Mouse (Mus musculus) lung, embryonic 14.5 days (tissue): ENCODE results near the gene Pogz. TPM values are rescaled to one million over a fixed set of nuclear protein-coding genes. Genes with fewer than 3 reads are reported as not detected.

Source experiments
- ATAC-seq: fragments of 200-750 bp; cut with Nextera tagmentation; 2 replicates; pipeline ENCODE4 v1.8.0; 2017; ENCODE audit warnings: mild to moderate bottlenecking, moderate TSS enrichment, moderate library complexity; ENCODE audit not compliant: insufficient read depth
- DNase-seq: peaks from one replicate; pipeline ENCODE4 v3.0.0-alpha.2; 2015
- H3K27ac ChIP-seq: fragments of 300-500 bp; sonication (generic); 2 replicates; pipeline ENCODE4 v1.5.1; 2014; ENCODE audit warnings: low read depth, mild to moderate bottlenecking, moderate library complexity
- H3K27me3 ChIP-seq: fragments of 300-500 bp; sonication (generic); 2 replicates; pipeline ENCODE4 v1.6.1; 2014; ENCODE audit warnings: low read length, control low read depth; ENCODE audit not compliant: insufficient read depth
- H3K36me3 ChIP-seq: fragments of 300-500 bp; sonication (generic); 2 replicates; pipeline ENCODE4 v1.6.1; 2014; ENCODE audit warnings: control low read depth; ENCODE audit not compliant: insufficient read depth
- H3K4me1 ChIP-seq: fragments of 300-500 bp; sonication (generic); 2 replicates; pipeline ENCODE4 v1.6.1; 2014; ENCODE audit warnings: antibody characterized with exemption, control low read depth; ENCODE audit not compliant: insufficient read depth
- H3K4me2 ChIP-seq: fragments of 300-500 bp; sonication (generic); 2 replicates; pipeline ENCODE4 v1.6.1; 2014; ENCODE audit warnings: mild to moderate bottlenecking
- H3K4me3 ChIP-seq: fragments of 300-500 bp; sonication (generic); 2 replicates; pipeline ENCODE4 v1.5.1; 2014; ENCODE audit warnings: low read depth, low read length
- H3K9ac ChIP-seq: fragments of 300-500 bp; sonication (generic); 2 replicates; pipeline ENCODE4 v1.6.1; 2014
- H3K9me3 ChIP-seq: fragments of 300-500 bp; sonication (generic); 2 replicates; pipeline ENCODE4 v1.6.1; 2016; ENCODE audit warnings: low read depth, low read length, control low read depth
- CTCF ChIP-seq: IDR thresholded peaks from 2 replicates; pipeline ENCODE4 v1.5.1; 2016; ENCODE audit warnings: antibody characterized with exemption, low read depth
- WGBS: fragments of 180-500 bp; shearing (Covaris S2); extraction: QIAGEN DNeasy Blood & Tissue Kit; methylation state at CpG from one replicate; pipeline ENCODE4 v1.1.7; 2014; 5-methylcytosine and 5-hydroxymethylcytosine counted together
- polyA plus RNA-seq: library from polyadenylated mRNA; unstranded; fragments of >200 nt; fragmentation: Nextera tagmentation; extraction: Ambion mirVana; gene quantifications from 2 replicates; pipeline ENCODE4 v1.2.1, GENCODE M21; 2014

Pogz gene
- polyA plus RNA-seq, 1 experiment from 2014 or later = 22.1 TPM

DNA sequence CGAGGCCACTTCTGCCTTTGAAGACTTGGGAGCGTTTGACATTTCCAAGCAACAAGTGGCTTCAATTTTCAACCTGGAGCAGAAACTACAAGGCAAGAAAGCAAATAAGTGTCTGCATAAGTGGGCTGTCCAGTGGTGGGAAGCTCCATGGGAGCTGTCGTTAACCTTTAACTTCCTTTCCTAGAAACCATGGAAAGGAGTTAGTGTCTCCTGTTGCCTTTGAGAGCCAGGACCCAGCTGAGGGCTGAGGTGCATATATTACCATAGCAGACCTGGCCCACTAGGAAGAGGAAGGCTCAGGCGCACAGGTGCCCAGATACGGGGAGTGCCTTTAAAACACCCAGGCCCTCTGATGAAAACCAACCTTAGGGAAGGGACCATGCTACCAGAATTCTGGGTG lies 4.7 kb upstream of the Pogz start:
- Histone ChIP-seq H3K4me3 (no peak overlapping the region), H3K4me2 (no peak overlapping the region), H3K4me1 (no peaks in the 10 kb centered on the region), H3K36me3 (no peaks in the 10 kb centered on the region), H3K9me3 (no peaks in the 10 kb centered on the region), H3K27ac (no peak overlapping the region), H3K27me3 (no peaks in the 10 kb centered on the region), H3K9ac (no peak overlapping the region)
- DNase-seq (no peak), ATAC-seq (no peak)
- no peak for TF ChIP-seq CTCF
- WGBS = 58% methylated on average over 5 of the region's 5 CpGs

DNA sequence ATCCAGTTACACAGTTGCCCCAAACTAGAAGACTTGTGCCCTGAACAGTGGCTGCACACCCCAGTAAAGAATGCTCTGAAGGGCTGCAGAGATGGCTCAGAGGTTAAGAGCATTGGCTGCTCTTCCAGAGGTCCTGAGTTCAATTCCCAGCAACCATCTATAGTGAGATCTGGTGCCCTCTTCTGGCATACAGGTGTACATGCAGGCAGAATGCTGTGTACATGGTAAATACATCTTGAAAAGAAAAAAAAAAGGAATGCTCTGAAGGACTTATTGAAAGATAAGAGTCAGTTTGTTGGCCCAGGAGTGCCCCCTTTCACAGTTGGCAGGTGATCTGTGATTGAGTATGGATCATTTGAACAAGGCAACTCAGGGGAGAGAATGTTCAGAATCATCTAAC lies 4.0 kb upstream of the Pogz start:
- H3K9ac ChIP-seq = no peak overlapping the region
- no peaks in the 10 kb centered on the region for H3K27me3 ChIP-seq
- H3K9me3 ChIP-seq = no peaks in the 10 kb centered on the region
- ATAC-seq (no peak), DNase-seq (no peak)
- H3K27ac ChIP-seq = no peak overlapping the region
- no peak overlapping the region for H3K4me3 ChIP-seq
- H3K4me2 ChIP-seq = no peak overlapping the region
- no peaks in the 10 kb centered on the region for H3K4me1 ChIP-seq
- H3K36me3 ChIP-seq = no peaks in the 10 kb centered on the region
- TF ChIP-seq CTCF = peak; percentile 39

DNA sequence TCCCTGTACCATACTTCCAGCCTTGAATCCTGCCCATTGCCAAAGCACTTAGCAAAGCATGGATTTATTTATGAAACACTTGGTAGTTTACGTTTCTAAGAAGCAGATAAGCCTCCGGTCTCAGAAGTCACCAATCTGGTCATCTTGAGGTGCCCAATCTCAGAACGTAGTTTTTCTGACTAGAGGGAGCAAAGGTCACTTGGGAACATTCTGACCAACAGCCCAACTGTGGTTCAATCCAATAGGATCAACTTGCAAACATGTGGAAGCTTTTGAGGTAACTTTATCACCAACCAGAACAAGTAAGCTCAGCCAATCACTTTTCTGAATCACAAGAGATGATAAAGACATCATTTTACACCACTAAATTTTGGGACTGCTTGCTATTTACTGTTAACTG lies 2.0 kb upstream of the Pogz start:
- 32% methylated on average over 3 of the region's 3 CpGs for WGBS
- Histone ChIP-seq H3K4me3 (no peak overlapping the region), H3K27me3 (no peaks in the 10 kb centered on the region), H3K9ac (no peak overlapping the region), H3K36me3 (no peaks in the 10 kb centered on the region), H3K4me2 (no peak overlapping the region), H3K27ac (no peak overlapping the region), H3K4me1 (peaks cover 9% of the 10 kb centered on the region; the same call in 1 of the 2 replicates), H3K9me3 (no peaks in the 10 kb centered on the region)
- no peak for DNase-seq
- no peak for TF ChIP-seq CTCF
- no peak for ATAC-seq

DNA sequence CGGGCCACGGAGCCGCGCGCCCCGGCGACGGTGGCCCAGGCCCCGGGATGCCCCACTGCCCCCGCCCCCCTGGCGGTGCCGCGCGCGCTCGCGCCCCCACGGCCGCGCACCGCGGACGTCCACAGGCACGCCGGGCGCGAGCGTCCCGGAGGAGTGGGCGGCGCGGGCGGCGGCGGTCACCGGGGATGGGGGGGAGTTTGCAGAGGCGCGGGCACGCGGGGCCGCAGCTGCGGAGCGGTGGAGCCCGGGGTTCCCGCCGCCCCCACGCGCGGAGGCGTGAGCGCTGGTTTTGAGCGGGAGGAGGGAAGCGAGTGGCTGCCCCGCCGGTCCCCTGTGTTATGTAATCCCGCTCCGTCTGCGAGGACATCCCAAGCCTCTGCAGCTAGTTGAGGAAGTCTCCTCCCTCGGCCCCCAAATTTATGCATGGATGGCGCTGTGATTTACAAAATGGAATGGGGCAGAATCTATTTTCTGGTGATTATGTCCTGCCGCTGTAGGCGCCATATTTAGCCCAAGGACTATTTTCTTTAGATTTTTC lies 661 bp downstream of the Pogz start:
- Histone ChIP-seq H3K4me1 (peaks cover 9% of the 10 kb centered on the region; the same call in 1 of the 2 replicates), H3K36me3 (no peaks in the 10 kb centered on the region), H3K9ac (peak overlapping the region; percentile 90), H3K27ac (peak overlapping the region; percentile 99), H3K4me2 (peak overlapping the region; percentile 73), H3K9me3 (no peaks in the 10 kb centered on the region), H3K27me3 (no peaks in the 10 kb centered on the region), H3K4me3 (peak overlapping the region; percentile 73)
- DNase-seq (peak; percentile 88), ATAC-seq (peak; percentile 79)
- under 1% methylated on average over 28 of the region's 62 CpGs for WGBS
- no peak for TF ChIP-seq CTCF

DNA sequence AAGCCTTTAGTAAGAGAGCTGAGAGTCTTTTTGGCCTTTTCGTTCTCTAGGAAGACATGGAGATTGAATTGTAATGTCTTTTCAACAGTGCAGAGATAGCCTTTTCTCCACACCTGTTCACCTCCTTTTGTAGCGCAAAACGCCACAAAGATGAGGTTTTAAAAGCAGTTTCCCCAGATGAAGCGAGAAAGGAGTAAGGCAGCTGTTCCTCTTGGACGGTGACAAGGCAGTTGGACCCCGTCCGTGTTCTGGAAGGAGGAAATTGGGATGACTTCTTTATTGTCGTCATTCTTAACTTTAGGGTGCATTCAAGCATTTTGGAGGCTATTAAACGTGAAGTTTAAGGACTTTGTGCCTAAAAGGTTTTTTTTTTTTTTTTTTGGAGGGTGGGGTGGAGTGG lies 1.3 kb downstream of the Pogz start:
- 7% methylated on average over 9 of the region's 9 CpGs for WGBS
- Histone ChIP-seq H3K4me1 (peaks cover 9% of the 10 kb centered on the region; the same call in 1 of the 2 replicates), H3K4me2 (peak overlapping the region; percentile 73), H3K4me3 (peak overlapping the region; percentile 73), H3K9me3 (no peaks in the 10 kb centered on the region), H3K27me3 (no peaks in the 10 kb centered on the region), H3K9ac (peak overlapping the region; percentile 90), H3K27ac (peak overlapping the region; percentile 99), H3K36me3 (no peaks in the 10 kb centered on the region)
- peak; percentile 39 for DNase-seq
- no peak for ATAC-seq
- TF ChIP-seq CTCF = no peak

DNA sequence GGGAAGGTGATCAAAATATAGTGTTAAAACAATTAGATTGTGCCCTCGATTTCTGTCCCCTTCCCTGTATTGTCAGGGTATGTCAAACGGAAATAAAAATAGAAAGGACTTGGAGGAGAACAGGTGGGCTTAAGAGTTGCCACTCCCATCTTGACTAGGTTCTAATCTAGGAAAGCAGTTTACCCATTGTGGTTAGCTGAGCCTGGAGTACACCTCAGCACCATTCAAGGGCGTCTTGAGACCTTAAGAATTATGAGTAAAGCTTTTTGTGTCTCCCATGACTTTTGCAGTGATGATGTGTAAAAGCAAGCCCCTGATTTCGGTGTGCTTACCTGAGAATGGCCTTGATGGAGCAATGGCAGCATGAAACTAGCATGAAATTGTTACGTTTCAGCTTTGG lies 1.7 kb downstream of the Pogz start:
- Histone ChIP-seq H3K9me3 (no peaks in the 10 kb centered on the region), H3K36me3 (no peaks in the 10 kb centered on the region), H3K4me2 (peak overlapping the region; percentile 73), H3K9ac (peak overlapping the region; percentile 90; the same call in 1 of the 2 replicates), H3K4me3 (peak overlapping the region; percentile 73), H3K27ac (peak overlapping the region; percentile 12; the same call in 1 of the 2 replicates), H3K4me1 (peaks cover 9% of the 10 kb centered on the region; the same call in 1 of the 2 replicates), H3K27me3 (no peaks in the 10 kb centered on the region)
- no peak for TF ChIP-seq CTCF
- 60% methylated on average over 5 of the region's 5 CpGs for whole genome bisulfite sequencing
- ATAC-seq (no peak), DNase-seq (no peak)

DNA sequence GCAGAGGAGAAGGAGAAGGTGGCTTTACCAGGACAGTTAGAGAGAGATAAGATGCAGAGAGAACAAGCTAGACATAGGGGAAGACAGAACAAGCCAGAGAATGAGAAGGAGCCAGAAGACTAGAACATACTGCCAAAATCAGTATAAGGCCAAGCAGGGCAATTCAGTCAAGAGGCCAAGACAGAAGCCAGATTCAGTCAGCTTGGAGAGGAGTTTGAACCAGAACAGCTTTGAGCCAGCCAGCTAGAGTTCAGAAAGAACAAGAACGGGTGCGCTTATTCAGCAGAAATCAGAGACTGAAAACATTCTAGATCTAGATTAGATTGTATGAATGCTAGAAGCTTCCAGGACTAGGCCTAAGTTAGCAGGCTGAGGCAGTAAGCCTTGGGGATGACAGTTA lies 10.0 kb downstream of the Pogz start:
- TF ChIP-seq CTCF = no peak

More for the DNA sequence above, 10.0 kb downstream of the Pogz start:
- WGBS = 84% methylated on average over 2 of the region's 2 CpGs
- no peak for DNase-seq
- Histone ChIP-seq H3K27ac (peak overlapping the region; percentile 31; the same call in 1 of the 2 replicates), H3K4me1 (no peaks in the 10 kb centered on the region), H3K36me3 (no peaks in the 10 kb centered on the region), H3K4me3 (no peak overlapping the region), H3K27me3 (no peaks in the 10 kb centered on the region), H3K9ac (no peak overlapping the region), H3K9me3 (no peaks in the 10 kb centered on the region), H3K4me2 (no peak overlapping the region)
- ATAC-seq = no peak
